Mouse (Mus musculus) mesoderm, embryonic 11.5 days (tissue): ENCODE data around the gene Nt5e.
"Not testable (repeated sequence)": the region's sequence is repeated elsewhere in the genome, so short reads cannot be mapped to it uniquely, and the experiment has no call there.

Experiments
- DNase-seq: peaks from one replicate; pipeline ENCODE4 v3.0.0-alpha.2; 2012; ENCODE audit warnings: low read depth, low spot score

The Nt5e gene

DNA sequence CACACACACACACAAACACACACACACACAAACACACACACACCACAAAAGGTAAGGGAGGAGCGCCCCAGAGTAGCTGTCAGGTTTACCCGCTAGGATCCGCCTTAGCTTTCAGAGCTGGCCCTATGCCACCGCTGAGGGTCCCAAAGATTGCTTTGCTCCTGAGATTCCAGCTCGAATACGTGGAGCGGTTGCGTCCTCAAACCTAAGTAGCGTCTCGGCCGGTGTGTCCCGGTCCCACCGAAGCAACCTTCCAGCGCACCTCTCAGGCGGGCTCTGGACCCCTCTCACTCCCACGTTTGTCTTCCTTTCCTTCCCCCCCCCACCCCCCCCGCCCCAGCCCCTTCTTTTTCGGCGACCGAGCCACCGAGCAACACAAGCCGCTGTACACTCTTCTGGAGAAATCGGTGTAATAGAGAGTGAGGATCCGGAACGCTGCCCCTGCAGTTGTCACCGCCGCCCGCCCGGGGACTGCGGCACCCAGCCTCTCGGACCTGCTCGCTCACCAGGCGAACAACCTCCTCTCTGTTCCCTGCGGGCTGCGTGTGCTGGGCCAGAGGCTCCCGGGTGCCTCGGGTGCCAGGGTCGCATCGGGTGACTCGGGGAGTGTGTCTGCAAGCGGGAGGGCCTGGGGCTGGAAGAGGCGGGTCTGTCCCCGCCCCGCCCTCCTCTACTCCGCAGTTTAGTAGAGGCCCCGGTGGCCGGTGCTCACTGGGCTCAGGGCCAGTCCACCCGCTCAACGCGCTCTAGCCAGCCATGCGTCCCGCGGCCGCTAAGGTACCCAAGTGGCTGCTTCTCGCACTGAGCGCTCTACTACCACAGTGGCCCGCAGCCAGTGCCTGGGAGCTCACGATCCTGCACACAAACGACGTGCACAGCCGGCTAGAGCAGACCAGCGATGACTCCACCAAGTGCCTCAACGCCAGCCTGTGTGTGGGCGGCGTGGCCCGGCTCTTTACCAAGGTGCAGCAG is at the start of gene Nt5e:
Nt5e (plus strand) TSS at position 268 of the 972 bp plus-strand sequence.
- DNase-seq, result peak; percentile 74

DNA sequence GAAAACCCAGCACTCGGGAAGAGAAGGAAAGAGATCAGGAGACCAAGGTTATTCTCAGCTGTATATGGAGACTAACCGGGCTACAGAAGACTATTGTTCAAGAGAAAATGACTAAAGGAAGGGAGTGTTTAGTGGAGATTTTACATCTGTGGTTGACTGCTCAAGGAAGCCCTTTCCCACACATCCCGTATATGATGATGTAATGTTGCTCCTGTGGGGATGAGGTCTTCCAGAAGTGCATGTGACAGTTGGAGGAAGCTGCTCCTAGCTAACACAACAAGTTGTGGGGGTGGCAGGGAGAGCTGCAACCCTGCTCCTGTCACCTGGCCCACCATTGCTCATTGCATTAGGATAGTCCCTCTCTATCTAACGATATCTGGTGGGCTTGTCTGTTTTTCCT is 49.4 kb upstream of the Nt5e start:
- DNase-seq, result no peak

DNA sequence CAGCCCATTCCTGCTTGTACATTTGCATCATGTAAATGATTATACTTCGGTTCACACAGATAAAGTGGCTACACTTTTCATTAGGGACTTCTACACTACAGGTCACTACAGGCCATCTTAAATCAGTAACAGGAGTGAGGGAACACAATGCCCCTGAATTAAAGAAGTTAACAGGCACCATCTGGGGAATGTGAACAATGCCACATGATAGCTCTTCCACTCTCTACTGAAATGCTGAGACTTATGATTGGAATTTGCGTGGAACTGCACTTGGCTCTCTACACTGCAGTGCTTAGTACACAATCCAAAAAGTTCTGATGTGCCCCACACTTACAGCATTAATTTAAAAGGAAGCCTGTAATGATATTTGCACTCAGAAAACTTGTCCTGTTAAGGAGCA is 47.3 kb upstream of the Nt5e start:
- DNase-seq, result no peak

DNA sequence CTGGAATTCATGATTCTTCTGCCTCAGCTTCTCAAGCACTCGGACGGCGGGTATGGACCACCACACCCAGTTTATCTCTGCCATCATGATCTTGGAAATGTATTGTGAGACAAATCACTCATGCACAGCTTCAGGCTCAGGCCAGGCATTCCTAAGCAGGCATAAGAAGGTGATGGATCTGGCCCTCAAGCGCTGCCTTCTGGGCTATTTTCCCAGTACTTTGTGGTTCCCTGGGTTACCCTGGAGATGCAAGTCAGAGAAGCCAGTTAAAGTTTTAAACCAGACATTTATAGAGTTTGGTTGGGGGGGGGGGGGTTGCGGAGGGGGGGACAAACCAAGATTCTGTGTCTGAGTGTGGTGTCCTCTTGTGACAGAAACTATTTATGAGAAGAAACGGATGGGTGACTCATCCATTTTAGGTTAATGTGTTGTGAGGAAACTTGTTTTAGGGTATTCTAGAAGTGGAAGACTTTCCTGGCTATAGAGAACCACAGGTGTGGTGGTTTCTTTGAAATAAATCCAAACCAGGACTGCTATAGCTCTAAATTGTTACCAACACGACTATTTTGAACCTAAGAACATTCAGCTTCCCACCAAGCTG is 37.3 kb upstream of the Nt5e start:
- no peak for DNase-seq

DNA sequence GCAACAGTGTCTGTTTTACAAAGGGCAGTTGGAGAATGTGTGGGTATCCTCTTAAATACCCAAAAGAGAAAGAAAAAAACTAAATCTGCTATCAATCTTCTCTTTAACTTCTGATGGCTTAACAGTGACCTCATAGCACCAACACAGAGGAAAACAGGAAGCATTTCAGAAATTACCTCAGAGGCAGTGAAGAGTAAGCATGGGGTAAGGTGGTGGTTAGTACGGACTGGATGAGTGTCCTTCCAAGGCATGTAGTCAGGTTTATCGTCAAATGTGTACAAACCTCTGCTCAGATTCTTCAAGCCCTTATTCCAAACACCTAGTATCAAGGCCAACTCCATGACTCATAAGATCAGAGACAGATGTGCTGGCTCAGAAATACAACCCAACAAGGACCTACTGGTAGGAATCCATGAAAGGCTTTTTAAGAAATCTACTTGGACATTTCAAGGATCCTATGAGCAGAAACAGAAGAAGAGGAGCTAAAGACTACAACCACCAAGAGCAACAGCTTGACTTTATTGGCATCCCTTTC is 34.1 kb upstream of the Nt5e start:
- DNase-seq, result no peak

DNA sequence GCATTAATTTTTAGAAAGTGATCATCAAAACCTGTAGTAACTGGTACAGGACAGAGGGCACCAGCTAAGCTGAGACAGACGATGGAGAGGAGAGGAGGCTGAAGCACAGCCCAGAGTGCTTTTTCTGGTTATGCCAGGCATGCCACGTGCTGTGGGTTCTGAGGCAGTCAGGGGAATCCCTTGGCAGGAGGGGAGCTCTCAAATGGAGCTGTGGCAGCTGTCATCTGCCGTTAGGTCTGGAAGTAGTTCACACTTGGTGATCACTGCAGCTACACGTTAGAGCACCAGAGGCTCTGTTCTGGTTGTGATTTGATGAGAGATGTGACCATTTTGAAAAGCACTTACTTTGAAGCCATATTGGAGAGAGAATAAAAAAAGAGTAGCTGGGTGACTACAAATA is 31.2 kb upstream of the Nt5e start:
- no peak for DNase-seq

DNA sequence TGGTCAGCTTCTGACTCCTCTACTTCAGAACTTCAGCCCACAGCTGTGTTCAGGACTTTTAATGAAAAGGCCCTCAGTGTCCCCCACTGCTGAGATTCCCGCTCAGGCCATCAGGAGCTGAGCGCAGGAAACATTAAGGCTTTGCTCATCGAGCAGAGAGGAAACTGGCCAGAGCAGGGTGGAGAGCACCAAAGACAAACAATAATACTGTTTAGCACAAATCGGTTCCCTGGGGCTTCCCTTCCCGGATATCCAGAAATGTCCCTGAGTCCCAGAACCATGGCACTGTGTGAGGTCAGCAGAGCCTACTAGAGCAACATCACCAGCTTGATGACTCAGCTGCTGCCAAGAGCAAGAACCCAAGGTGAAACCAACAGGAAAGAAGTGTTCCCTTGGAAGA is 30.7 kb upstream of the Nt5e start:
- DNase-seq, result peak; percentile 8

DNA sequence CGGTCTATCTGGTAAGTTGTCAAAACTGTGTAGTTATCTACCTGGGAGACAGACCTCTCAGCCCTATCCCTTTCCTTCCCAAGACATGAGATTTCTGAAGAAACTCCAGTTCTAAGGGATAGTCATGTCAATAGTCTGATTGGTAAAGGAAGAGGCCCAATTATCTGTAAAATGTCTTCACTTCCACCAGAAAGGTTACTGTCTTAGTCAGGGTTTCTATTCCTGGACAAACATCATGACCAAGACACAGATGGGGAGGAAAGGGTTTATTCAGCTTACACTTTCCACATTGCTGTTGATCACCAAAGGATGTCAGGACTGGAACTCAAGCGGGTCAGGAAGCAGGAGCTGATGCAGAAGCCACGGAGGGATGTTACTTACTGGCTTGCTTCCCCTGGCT is 29.8 kb upstream of the Nt5e start:
- not testable (repeated sequence) for DNase-seq

DNA sequence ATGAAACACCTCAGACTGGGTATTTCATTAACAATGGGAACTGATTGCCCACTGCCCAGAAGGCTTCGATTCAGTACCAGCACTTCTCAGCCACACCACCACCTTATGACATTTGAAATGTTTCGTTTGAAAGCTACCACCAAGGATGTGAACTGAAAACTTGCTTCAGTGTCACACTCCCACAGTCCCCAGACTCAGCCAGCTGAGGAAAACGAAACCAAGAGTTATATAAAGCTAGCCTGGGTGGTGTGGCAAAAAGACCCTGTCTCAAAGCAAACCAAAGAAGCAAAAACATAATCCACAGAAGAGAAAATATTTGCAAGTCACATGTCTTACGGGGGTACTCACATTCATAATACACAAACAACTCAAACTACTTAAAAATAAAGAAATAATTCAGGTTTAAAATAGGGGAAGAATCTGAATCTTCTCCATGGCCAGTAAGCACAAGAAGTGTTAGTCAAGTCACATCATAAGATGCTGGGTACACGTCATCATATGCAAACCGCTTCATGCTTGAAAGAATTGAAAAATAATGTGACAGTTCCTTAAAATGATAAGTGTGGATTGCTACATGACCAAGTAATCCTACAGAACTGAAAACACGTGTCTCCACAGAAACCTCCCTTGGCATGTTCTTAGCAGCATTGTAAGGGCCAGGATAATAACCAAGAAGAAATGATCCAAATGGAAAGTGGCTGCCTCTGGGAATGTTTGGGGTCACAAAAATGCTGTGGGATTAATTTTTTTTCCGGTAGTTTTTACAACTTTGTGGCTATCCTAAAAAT is 28.9 kb upstream of the Nt5e start:
- no peak for DNase-seq

DNA sequence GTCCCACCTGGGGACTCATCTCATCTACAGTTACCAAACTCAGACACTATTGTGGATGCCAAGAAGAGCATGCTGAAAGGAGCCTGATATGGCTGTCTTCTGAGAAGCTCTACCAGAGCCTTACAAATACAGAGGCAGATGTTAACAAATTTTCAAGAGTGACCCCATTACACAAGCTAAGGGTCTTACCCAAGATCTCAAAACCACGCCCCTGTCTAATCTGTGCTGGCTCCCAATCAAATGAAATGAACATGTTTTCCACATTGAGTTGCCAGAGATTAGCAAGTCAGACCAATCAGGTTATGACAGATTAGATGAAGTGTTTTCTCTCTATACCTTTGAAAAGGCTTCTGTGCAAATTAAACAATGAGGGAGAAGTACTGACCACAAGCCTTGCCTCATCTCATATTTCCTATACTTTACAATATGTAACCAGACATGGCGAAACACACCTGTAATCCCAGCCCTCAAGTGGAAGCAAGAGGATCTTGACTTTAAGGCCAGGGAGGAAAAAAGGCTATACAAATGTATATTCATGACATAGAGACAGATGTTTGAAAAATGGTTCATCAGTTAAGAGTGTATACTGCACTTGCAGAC is 19.9 kb upstream of the Nt5e start:
- no peak for DNase-seq

DNA sequence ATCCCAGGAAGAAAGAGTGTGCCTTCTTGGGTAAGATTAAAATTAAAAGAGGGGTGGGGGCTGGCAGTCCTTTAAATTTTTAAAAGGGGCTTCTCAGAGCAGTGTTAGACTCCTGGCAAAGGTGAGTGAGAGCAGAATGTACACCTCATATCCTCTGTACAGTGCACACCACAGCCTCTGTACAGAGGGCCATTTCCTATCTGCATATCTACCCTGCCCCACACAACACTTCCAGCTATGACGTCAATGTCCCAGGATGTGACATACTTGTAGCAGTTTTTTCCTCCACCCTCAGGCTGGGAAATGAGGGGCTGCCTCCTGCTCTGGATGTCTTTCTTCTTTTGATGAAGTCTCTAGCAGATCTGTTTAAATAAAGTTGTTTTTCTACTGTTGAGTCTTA is 17.9 kb upstream of the Nt5e start:
- no peak for DNase-seq

DNA sequence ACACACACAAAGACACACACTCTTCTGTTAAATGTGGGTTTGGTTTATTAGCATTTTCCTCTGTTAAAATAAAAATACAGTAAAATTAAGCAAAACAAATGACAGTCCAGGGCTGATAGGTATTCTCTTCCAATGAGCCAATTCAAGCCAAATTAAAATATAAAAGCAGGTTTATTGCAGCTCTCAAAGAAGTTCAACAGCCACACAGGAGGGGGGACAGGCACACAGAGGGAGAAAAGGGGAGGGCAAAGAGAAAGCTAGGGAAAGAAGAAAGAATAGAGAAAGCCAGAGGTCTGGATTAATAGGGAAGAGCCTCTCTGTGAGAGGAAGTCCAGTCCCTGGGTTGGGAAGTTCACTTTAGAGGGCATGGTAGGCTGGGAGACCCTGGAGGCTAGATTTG is 7.8 kb upstream of the Nt5e start:
- DNase-seq, result no peak

DNA sequence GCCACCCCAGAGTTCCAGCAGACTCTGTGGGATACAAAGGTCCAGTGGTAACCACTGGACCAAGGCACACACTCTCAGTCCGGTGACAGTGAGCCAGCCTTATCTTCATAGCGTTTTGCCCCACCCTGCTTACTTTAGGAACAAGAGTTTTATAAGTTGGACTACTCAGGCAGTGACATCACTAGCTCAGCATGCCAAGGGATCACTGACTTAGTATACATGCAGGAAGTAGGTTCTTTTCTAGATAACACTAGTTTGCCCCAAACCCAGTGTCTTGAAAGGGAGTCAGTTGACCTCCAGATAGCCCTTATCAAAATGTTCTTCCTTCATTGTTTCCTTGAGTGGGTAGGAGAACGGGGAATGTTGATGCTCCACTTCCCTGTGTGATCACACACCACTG is 2.4 kb upstream of the Nt5e start:
- no peak for DNase-seq

DNA sequence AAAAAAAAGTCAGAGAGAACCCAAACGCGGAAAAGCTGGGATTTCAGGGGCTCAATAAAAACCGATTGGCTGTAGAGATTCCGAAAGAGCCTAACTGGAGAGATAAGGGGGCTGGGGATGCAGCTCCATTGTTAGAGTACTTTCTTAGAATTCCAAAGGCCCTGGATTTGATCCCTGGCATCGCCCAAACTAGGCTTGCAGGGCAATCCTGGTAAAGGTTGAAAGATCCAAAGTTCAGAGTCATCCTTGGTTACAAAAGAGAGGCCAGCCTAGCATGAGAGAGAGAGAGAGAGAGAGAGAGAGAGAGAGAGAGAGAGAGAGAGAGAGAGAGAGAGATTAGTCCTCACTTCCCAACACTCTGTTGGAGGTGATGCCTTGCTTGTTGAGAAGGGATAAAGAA is 1.7 kb downstream of the Nt5e start:
- no peak for DNase-seq

DNA sequence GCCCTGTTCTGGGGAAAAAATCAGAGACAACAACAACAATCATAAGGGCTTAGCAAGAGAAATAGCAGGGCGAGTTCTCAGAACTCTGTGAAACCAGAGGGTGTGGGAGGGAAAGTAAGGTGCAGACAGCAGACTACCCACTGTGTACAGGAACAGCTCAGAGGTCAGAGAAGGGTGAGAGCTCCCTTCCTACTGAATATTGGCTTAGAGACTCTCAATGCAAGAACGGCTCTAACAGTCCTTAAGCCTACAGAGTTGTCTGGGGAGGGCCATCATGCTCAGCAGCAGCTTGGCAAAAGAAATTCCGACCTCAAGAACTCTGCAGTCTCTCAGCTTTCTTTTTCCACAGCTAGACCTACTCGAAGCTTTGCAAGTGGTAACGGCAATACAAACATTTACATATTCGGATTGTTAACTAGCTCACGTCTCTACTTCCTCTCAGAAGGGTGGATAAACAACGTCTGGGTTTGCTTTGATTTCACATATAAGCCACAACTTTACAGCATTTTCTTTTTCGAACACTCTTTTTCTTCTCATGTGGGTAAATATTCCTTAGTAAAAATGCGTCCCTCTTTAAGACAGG is 2.3 kb downstream of the Nt5e start:
- no peak for DNase-seq

DNA sequence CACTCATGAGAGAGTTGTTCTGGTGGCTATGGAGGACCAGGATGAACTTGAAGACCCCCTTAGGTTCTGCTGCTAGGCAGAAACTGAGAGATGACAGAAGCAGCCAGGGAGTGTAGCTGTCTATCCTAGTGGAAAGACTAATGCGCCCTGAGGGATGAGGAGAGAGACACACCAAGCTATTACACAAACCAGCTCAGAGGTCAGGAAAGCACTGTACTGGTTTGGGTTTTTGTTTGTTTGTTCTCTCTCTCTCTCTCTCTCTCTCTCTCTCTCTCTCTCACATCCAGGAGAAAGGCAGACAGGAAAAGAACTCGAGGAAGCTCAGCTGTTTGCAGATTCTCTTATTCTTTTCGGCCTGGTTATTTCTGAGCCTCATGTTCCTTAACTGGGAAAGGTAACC is 3.3 kb downstream of the Nt5e start:
- no peak for DNase-seq

DNA sequence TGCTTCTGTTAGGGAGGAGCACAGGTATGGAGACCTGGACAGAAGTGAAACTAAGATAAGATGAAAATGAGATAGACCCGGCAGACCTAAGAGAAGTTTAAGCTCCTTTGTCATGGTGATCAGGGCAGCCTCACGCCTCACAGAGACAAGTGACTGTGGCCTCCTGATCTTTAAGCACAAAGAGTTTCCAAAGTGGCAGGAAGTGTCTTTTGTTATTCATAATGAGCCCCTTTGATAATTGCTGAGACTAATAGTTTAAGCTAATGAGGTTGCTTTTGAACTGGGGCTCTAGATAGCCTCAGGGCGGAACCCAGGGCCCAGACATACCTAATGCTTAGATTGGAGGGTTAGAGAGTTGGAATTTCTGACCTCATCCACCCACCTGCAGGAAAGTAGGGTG is 5.5 kb downstream of the Nt5e start:
- no peak for DNase-seq

DNA sequence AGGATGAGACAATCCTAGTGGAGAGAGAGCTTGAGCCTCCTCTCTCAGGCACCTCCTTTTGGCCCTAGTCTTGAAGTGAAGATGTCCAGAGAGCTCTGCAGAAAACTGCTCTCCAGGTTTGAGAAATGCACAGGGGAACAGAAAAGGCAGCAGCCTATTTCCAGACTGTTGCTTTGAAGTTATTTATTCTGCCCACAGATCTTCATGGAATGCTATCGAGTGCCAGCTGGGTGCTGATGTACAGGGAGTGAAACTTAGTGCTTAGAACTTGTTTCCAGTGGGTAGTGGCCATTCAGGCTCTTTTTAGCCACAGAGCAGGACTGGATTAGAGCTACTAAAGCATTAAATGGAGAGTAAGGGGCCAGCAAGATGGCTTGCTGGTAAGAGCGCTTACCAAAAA is 8.8 kb downstream of the Nt5e start:
- no peak for DNase-seq

DNA sequence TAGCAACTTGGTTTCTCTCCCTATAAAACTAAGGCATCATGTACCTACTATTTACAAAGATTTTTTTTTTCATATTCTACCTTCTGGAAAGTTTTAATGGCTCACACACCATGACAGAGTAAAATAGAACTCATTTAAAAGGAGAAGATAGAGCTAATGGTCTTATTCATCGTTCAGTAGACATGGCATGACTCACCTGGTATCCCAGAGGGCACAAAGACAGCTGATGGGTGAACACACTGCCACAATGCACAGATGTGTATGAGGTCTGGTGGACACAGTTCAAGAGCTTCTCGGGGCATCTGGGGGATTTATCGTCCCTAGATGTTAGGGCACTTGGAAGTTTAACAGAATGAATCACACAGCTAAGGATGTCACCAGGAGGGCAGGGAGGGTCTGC is 13.8 kb downstream of the Nt5e start:
- no peak for DNase-seq

DNA sequence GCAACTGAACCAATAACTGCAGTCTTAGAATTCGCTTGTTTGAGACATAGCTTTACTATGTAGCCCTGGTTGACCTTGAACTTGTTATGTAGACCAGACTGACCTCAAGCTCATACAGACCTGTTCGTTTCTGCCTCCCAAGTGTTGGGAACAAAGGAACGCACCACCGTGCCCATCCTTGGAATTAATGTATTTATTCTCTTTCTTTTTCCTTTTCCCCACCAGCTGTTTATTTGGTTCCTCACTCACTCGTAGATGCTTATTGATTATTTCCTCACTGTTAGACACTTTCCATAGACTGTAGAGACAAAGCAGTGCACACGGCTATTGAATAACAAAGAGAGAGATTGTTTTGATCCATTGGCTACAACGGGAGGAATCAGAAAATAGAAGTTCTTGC is 15.2 kb downstream of the Nt5e start:
- DNase-seq, result no peak

DNA sequence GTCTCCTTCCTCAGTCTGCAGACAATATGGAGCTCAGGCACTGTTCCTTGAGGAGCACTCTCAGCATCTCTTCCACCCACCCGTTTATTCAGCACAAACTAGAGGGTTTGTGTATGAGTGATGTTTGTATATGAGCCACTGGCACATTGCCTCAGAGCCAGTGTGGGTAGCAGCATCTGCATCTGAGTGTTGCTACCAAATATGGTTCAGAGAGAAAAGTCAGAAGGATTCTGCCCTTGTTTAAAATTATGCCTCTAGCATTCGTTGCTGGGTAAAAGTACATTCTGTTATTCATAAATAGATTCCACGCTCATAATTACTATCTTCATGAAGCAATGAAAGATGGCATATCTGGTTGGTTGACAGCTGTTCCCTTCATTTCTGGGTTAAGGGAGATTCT is 15.7 kb downstream of the Nt5e start:
- DNase-seq, result no peak
